Mouse (Mus musculus) left cerebral cortex, adult 2 months (tissue): ENCODE measurements around the gene Tns2. TPM values are rescaled to one million over a fixed set of nuclear protein-coding genes. Genes with fewer than 3 reads are reported as not detected.

Experiments used
- DNase-seq, 2 experiments: peaks; one replicate each; pipeline ENCODE4 v3.0.0; 2021 to 2022; ENCODE audit warnings: low spot score in 2 of 2, mixed read lengths in 1 of 2; ENCODE audit errors: extremely low spot score in 1 of 2
- H3K27ac ChIP-seq: fragments of 200-600 bp; 2 replicates; pipeline ENCODE4 v1.8.1; 2022
- H3K4me3 ChIP-seq: fragments of 200-600 bp; 2 replicates; pipeline ENCODE4 v1.8.1; 2022
- CTCF ChIP-seq: fragments of 200-600 bp; IDR thresholded peaks from 2 replicates; pipeline ENCODE4 v1.8.1; 2022; ENCODE audit warnings: antibody characterized with exemption, mild to moderate bottlenecking, moderate library complexity
- intact Hi-C: fragments of 180-260 bp; cut with DNase I; formaldehyde crosslinking; loops from one replicate; pipeline ENCODE4 v1.15.1; 2025
- total RNA-seq, 2 experiments: library from RNA; stranded (reverse); gene quantifications; 2 replicates each; pipeline ENCODE4 v1.2.3; 2021

Tns2 gene
- total RNA-seq, 2 experiments from 2014 or later, result 16.4 to 22.8 TPM

DNA sequence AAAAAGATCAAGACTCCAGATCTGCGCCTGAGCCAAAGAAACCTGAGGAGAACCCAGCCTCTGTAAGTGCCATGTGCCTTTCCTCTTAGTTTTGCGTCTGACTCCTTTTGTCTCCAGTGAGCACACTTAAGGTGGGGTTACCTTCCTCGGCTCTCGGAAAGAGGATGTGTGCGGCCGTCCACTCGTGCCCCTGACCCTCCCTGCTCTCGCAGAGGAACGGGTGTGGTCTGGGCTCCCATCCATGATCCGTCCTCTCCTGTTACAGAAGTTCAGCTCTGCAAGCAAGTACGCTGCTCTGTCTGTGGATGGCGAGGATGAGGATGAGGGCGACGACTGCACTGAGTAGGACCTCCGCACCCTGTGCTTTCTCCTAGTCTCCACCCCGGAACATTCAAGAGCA lies 5.2 kb upstream of the Tns2 start:
- Histone ChIP-seq H3K27ac (no peak overlapping the region), H3K4me3 (no peak overlapping the region)
- no peak for DNase-seq
- intact Hi-C loops, result no loop called here
- TF ChIP-seq CTCF, result no peak

DNA sequence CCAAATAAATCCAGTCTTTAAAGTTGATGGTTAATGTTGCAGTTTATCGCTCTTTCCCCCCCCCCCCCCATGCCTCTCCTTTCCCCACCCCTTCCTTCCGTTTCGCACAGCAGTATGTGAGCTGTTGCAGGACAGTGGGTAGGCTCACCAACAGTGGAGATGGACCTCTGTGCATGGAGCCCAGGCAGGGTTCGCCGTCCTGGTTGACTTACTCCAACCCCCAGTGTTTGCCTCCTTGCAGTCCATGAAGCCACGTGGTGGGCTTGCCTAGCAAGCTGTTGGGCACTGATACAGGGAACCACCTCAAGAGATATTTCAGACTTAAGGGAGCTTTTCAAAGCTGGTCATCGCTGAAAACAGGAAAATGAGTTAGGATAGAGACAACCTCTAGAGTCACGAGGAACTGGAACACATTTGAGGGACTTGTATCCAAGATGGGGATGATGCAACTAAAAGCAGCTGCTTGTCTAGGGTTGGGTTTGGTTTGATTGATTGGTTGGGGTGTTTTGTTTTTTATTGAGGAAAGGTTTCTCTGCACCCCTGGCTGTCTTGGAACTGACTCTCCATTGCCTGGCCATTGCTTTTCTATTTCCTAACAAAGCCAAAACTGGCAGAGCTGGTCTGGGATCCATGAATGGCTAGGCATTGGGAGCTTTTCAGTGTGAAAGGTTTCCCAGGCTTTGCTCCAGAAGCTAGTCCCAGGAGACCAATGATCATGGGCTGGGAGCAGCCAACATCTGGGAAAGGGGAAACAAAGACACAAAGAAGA lies 2.9 kb upstream of the Tns2 start:
- no peak overlapping the region for H3K27ac ChIP-seq
- DNase-seq, result no peak
- intact Hi-C loops, result no loop called here
- no peak overlapping the region for H3K4me3 ChIP-seq
- TF ChIP-seq CTCF, result no peak

DNA sequence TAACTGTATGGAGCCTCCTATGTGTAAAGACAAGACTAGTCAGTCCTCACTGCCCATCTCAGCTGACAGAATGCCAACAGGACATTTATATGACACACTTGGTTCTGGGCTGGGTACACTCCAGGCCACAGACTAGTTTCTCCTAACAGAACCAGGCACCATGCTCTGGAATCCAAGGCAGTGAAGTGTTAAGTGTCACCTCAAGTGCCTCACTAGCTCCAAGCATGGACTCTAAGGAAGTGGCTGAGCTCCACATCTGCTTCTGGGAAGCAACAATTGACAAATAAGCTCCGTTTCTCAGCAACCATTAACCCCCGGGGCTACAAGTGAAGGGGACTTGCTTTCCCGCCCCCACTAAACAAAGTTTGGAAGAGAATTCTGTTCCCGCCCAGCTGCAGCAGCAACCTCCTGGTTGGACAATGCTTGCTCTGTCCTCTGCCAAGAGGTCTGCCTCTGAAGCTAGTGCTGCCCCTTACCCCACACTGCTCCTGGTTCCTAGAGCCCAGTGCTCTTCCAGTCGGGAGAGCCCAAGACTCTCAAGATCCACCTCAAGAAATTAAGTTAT lies 2.1 kb upstream of the Tns2 start:
- no peak overlapping the region for H3K27ac ChIP-seq
- TF ChIP-seq CTCF, result no peak
- no peak for DNase-seq
- intact Hi-C loops, result no loop called here
- H3K4me3 ChIP-seq, result no peak overlapping the region

DNA sequence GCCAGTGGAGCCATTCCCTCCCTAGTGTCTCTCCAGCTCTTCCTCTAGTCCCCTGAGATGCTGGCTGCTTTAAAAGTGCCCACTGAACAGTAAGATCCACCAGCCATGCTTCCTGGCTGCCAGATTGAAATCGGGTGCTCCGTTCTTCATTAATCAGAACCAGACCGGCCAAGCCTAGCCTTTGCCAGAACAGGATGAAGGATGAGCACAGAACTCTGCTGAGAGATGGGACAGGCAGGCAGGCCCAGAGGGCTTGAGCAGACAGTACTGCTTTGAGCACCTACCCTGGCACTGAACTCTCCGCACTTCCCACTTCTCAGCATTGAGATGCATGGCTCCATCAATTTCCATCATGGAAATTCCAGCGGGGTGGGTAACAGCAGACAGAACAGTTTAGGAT lies 953 bp upstream of the Tns2 start:
- Histone ChIP-seq H3K27ac (peak overlapping the region; percentile 87), H3K4me3 (no peak overlapping the region)
- no peak for TF ChIP-seq CTCF
- intact Hi-C loops, result no loop called here
- DNase-seq, result no peak

DNA sequence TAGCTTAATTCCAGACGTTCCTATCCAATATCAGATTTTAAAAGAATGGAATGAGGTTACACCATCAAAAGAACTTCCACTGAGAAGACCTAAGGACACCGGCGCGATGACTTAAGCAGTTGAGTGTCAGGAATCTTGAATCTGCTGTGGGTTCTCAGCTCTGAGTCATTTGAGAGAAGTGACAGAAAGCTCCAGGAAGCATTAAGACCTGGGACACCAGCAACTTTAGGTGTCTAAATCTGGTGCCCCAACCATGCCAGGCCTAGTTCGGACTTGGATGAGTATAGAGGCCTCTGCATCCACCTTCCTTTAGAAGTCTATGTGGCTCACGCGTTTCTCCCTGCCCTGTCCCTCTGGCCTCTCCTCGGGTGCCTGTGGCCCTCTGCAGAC lies 447 bp upstream of the Tns2 start:
- peak overlapping the region; percentile 49 for H3K4me3 ChIP-seq
- TF ChIP-seq CTCF, result no peak
- no peak for DNase-seq
- intact Hi-C loops, result loop anchor here (5.0 kb wide), 1 partner anchor 123 kb away; no protein-coding TSS in a partner anchor
- peak overlapping the region; percentile 87 for H3K27ac ChIP-seq

DNA sequence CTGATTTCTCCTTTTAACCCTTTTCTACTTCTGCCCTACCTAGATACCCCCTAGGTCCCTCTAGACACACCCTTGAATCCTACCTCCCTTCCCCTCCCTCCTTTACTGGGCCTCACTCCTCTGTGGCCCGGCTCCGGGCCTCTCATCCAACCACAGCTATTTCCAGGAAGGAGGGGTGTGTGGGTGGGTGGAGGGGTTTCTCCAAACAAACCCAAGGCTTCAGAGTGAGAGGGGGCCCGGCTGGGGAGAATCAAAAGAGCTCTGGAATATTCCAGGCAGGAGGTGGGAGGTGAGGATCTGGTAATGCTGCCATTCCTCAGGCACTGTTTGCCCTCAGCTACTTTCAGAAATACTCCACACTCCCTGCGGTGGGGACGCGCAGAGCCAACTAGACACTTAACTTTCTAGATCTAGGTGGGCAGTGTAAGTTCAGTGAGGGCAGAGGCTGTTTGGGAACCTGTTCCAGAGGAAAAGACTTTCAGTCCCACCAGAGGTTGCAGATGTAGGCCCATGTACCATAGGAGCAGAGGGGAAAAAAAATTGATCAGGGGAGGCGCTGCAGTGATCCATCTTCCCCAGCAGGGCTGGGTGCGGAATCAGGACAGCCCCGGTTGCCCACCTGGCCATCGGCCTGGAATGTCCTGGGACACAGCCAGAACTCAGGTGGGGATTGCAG lies 921 bp downstream of the Tns2 start:
- intact Hi-C loops, result loop anchor here (5.0 kb wide), 1 partner anchor 121 kb away; no protein-coding TSS in a partner anchor

DNA sequence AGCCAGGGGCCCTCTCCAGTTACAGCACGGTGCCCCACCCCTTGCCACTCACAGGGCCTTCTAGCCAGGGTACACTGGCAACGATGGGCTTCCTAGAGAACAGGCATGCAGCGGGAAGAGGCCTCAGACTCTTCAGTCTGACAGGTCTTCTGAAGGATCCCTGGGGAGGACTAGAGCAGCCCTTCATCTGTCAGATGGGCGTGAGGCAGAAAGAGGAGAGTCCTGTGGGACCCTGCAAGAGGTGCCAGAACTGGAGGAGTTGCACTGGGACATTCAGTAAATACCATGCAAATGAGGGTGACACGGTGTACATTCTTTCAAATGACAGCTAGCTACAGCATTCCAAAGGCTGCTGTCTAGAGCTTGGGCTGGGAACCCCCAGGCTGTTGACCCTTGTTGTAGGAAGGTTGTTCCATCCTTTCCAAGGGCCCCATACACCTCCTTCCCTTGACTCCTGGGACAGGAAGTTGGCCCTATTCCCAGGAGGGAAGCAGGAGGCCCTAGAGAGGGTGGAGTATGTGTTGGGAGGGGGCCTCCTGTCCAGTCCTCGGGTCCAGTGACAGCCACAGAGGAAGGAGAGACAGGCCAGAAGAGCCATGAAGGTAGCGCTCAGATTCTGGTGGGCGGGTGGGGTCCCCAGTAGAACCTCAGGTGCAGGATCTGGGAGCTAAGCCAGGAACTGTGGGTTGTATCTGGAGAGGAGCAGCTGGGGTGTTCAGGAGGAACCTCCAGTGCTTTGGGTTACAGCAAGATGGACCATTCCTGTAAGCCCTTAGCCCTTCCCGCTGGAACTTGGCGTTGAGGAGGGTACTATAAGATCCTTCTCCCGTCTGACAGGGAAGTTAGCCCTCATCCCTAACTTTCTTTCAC lies 1.7 kb downstream of the Tns2 start:
- no peak for TF ChIP-seq CTCF
- Histone ChIP-seq H3K4me3 (peak overlapping the region; percentile 49), H3K27ac (peak overlapping the region; percentile 87)
- DNase-seq, result no peak
- intact Hi-C loops, result loop anchor here (5.0 kb wide), 1 partner anchor 120 kb away; no protein-coding TSS in a partner anchor

More for the DNA sequence above, 921 bp downstream of the Tns2 start:
- peak; percentile 31 for TF ChIP-seq CTCF
- H3K4me3 ChIP-seq, result peak overlapping the region; percentile 49
- peak overlapping the region; percentile 87 for H3K27ac ChIP-seq
- DNase-seq, result no peak

DNA sequence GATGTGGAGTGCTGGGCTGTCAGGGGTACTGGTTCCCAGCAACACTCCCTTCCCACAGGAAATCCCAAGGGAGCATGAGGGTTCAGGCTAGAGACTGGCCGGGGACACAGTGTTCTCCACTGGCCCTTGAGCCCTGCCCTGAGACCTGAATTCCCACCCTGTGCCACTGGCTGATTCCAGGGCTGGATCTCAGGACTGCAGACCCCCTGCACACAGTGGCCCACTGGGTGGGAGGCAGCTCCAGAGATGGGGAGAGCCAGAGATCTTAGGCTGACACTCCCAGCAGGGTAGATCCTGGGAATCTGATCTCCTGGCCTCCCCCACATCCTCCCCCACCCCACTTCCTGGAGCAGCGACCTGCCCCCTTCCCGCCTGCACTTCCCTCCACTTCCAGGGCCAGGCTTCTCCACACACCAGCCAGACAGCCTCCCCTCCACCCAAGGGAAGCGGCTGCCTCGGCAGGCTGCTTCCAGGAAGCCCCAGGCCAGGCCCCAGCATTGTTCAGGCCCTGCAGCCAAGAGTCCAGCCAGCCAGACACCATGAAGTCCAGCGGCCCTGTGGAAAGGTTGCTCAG lies 2.4 kb downstream of the Tns2 start:
- peak overlapping the region; percentile 87 for H3K27ac ChIP-seq
- intact Hi-C loops, result loop anchor here (5.0 kb wide), 1 partner anchor 120 kb away; no protein-coding TSS in a partner anchor
- DNase-seq, result no peak
- H3K4me3 ChIP-seq, result peak overlapping the region; percentile 45
- no peak for TF ChIP-seq CTCF

DNA sequence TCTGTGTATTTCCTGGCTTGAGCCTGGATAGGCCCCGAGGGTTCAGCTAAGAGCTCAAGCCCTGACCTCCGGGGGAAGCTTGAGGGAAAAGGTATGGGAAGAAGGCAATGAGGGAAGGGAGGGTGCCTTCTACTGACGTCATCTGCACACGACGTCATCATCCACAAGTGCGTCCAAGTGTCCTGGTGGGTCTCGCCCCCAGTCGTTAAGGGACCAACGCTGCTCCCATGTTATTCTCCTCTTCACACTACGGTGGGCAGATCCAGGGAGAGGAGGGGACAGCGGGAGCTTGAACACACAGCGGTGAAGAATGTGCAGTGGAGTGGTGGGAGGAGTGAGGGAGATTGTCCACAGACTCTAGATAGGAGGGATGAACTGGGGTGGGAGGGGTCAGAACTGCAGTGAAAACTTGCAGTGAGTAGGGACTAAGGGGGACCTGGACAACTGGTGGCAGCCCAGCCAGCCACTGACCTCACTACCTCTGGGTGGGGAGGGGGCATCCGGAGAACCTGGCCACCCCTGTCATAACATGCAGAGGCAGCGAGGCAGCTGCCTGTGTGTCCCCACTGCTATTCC lies 3.2 kb downstream of the Tns2 start:
- TF ChIP-seq CTCF, result no peak
- DNase-seq, result no peak
- Histone ChIP-seq H3K4me3 (peak overlapping the region; percentile 45), H3K27ac (peak overlapping the region; percentile 87)
- intact Hi-C loops, result loop anchor here (5.0 kb wide), 1 partner anchor 119 kb away; no protein-coding TSS in a partner anchor

DNA sequence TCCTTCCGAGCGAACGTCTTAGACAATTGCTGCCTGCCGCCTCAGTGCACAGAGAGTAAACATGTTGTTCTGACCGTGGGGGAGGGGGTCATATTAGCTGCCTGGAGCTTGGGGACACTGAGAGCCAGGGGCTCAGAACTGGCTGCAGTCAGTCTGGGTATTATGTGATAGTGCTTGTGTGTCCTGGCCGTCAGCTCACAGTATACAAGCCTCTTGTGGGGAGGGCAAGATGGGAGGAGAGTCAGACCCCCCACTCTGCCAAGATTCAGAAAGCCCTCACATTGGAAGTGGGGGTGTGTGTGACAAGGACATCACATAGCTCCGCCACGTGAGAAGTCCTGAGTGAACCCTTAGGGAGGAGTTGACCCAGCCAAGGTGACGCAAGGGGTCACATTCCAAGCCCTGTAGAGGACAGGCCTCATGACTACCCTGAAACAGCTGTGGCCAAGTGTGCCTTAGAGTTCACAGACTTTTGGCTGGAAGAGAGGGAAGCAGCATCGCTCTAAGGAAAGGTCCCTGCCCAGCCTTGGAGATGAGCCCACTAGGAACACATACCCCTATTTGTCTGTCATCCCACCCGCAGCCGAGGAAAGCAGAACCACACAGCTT lies 3.8 kb downstream of the Tns2 start:
- H3K27ac ChIP-seq, result peak overlapping the region; percentile 87
- TF ChIP-seq CTCF, result no peak
- H3K4me3 ChIP-seq, result peak overlapping the region; percentile 45

More for the DNA sequence above, 3.8 kb downstream of the Tns2 start:
- no peak for DNase-seq
- intact Hi-C loops, result loop anchor here (5.0 kb wide), 1 partner anchor 118 kb away; no protein-coding TSS in a partner anchor
